Mouse (Mus musculus) liver, adult 2 months (tissue): ENCODE results near the gene Dst. TPM values are rescaled to one million over a fixed set of nuclear protein-coding genes. Genes with fewer than 3 reads are reported as not detected.

Experiments
- DNase-seq: peaks from one replicate; pipeline ENCODE4 v3.0.0-alpha.2; 2011; ENCODE audit warnings: low read depth, low spot score; ENCODE audit errors: extremely low read depth
- H3K27ac ChIP-seq: fragments of 200-500 bp; replicated peaks from 2 replicates; pipeline ENCODE4 v1.5.1; 2012; ENCODE audit warnings: low read depth, mild to moderate bottlenecking, control low read depth, inconsistent platforms, low read length; ENCODE audit not compliant: insufficient read depth
- H3K27me3 ChIP-seq: fragments of 200-500 bp; 2 replicates; pipeline ENCODE4 v1.6.1; 2012; ENCODE audit warnings: mild to moderate bottlenecking, moderate library complexity, low read length, inconsistent platforms; ENCODE audit not compliant: control insufficient read depth, insufficient read depth
- H3K36me3 ChIP-seq: fragments of 200-500 bp; 2 replicates; pipeline ENCODE4 v1.6.1; 2012; ENCODE audit warnings: low read length, inconsistent platforms; ENCODE audit not compliant: control insufficient read depth, insufficient read depth
- H3K4me1 ChIP-seq: fragments of 200-500 bp; 2 replicates; pipeline ENCODE4 v1.6.1; 2011; ENCODE audit warnings: low read length; ENCODE audit not compliant: control insufficient read depth, insufficient read depth
- H3K4me3 ChIP-seq: fragments of 200-500 bp; 2 replicates; pipeline ENCODE4 v1.5.1; 2011; ENCODE audit warnings: low read depth, mild to moderate bottlenecking, control low read depth, low read length, moderate library complexity; ENCODE audit not compliant: insufficient read depth
- H3K79me2 ChIP-seq: fragments of 200-500 bp; 2 replicates; pipeline ENCODE4 v1.6.1; 2012; ENCODE audit warnings: inconsistent platforms, mild to moderate bottlenecking, low read length, moderate library complexity; ENCODE audit not compliant: control insufficient read depth, insufficient read depth
- H3K9ac ChIP-seq: fragments of 200-500 bp; 2 replicates; pipeline ENCODE4 v1.6.1; 2012; ENCODE audit warnings: low read depth, mild to moderate bottlenecking, control low read depth, inconsistent platforms, low read length
- CTCF ChIP-seq: fragments of 200-500 bp; IDR thresholded peaks from 2 replicates; pipeline ENCODE4 v1.5.1; 2011; ENCODE audit warnings: low read depth, low read length, control low read depth
- POLR2A ChIP-seq: fragments of 200-500 bp; IDR thresholded peaks from 2 replicates; pipeline ENCODE4 v1.6.1; 2011; ENCODE audit warnings: low read length, control low read depth; ENCODE audit not compliant: insufficient read depth; ENCODE audit errors: extremely low read depth
- WGBS: fragments of 180-500 bp; shearing (Covaris S2); methylation state at CpG from one replicate; pipeline ENCODE4 v1.1.7; 2018; 5-methylcytosine and 5-hydroxymethylcytosine counted together
- polyA plus RNA-seq: library from polyadenylated mRNA; depleted of rRNA; stranded (reverse); fragments of >200 nt; gene quantifications from 2 replicates; pipeline ENCODE4 v1.2.3, GENCODE M21; 2012
- total RNA-seq: library from RNA; depleted of rRNA; stranded (reverse); fragments of >200 nt; gene quantifications from 2 replicates; pipeline ENCODE4 v1.2.3, GENCODE M21; 2014

The Dst gene
- total and polyA plus RNA-seq, 2 experiments, result 10.5 to 53.6 TPM

GRCm38 (mm10) chr1:34132875-34133274 lies 224.8 kb downstream of the Dst start:
- H3K27ac ChIP-seq, result no peak overlapping the region
- WGBS, result 90% methylated on average over 16 of the region's 16 CpGs
- H3K4me3 ChIP-seq, result no peak overlapping the region
- no peak for TF ChIP-seq CTCF
- no peak for TF ChIP-seq POLR2A
- H3K27me3 ChIP-seq, result no peaks in the 10 kb centered on the region
- H3K79me2 ChIP-seq, result 0 out of 2 replicates have a peak, but pooled peaks cover 6% of the 10 kb centered on the region
- peaks cover 5% of the 10 kb centered on the region; the same call in 1 of the 2 replicates for H3K4me1 ChIP-seq
- no peak for DNase-seq
- no peaks in the 10 kb centered on the region for H3K36me3 ChIP-seq
- H3K9ac ChIP-seq, result no peak overlapping the region

DNA sequence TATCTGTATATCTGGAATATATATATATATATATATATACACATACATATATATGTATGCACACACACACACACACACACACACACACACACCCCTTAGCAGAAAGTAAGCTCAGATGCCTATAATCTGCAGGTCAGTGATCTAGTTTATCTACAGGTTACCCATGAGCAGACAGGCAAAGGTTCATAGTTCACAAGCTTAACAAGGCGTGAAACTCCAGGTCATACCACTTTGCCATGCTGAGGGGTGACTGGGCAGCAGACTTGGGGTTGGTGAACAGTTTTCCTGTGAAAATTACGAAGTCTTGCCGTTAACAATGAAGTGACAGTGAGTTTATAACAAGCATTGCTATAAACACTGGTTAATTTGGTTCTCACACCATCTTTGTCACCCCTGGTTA lies 227.5 kb downstream of the Dst start:
- H3K4me1 ChIP-seq, result peaks cover 5% of the 10 kb centered on the region; the same call in 1 of the 2 replicates
- no peaks in the 10 kb centered on the region for H3K27me3 ChIP-seq
- 72% methylated on average over 3 of the region's 3 CpGs for WGBS
- H3K9ac ChIP-seq, result no peak overlapping the region
- no peaks in the 10 kb centered on the region for H3K36me3 ChIP-seq
- H3K4me3 ChIP-seq, result no peak overlapping the region
- TF ChIP-seq CTCF, result no peak
- TF ChIP-seq POLR2A, result no peak
- 0 out of 2 replicates have a peak, but pooled peaks cover 4% of the 10 kb centered on the region for H3K79me2 ChIP-seq
- peak; percentile 50 for DNase-seq
- no peak overlapping the region for H3K27ac ChIP-seq

DNA sequence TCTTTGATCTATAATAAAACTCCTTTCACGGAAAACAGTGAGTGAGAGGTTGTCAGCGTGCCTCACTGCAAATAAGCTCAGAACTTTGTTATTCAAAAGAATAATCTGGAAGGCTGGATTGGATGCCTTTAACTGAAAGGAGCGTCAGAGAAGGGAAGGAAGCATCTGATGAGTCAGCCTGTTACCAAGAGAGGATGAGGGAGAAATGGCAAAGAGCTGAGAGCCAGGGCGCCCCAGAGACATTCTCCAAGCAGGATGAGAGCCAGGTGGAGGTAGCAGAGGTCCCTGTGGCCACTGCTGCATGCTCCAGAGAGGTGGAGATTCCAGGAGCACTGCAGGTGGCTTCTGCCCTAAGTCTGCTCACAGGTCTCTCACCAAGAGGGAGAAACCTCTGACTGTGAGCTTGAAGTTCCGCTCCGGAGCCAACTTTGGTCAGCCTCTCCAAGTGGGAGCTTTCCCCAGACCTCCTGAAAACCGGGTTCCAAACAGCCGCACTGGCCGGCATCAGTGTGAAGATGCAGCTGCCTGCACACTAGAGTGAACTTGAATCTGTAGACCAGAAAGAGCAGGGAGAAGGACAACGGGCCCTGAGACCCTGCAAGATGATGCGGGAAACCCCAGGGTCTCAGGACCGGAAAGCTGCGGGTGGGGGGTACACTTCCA lies 231.3 kb downstream of the Dst start:
- Histone ChIP-seq H3K27ac (no peak overlapping the region), H3K4me3 (no peak overlapping the region), H3K27me3 (no peaks in the 10 kb centered on the region), H3K36me3 (no peaks in the 10 kb centered on the region), H3K79me2 (peaks cover 3% of the 10 kb centered on the region; the same call in 1 of the 2 replicates), H3K4me1 (peaks cover 5% of the 10 kb centered on the region; the same call in 1 of the 2 replicates), H3K9ac (no peak overlapping the region)
- WGBS, result 85% methylated on average over 13 of the region's 13 CpGs
- TF ChIP-seq CTCF (no peak), POLR2A (no peak)
- DNase-seq, result no peak

GRCm38 (mm10) chr1:34139871-34140471 lies 231.9 kb downstream of the Dst start:
- H3K36me3 ChIP-seq, result no peaks in the 10 kb centered on the region
- no peak overlapping the region for H3K27ac ChIP-seq
- no peak for DNase-seq
- no peaks in the 10 kb centered on the region for H3K27me3 ChIP-seq
- H3K4me3 ChIP-seq, result no peak overlapping the region
- no peak overlapping the region for H3K9ac ChIP-seq
- 88% methylated on average over 6 of the region's 6 CpGs for WGBS
- peaks cover 3% of the 10 kb centered on the region for H3K79me2 ChIP-seq
- TF ChIP-seq POLR2A, result no peak
- TF ChIP-seq CTCF, result no peak
- peaks cover 4% of the 10 kb centered on the region; the same call in 1 of the 2 replicates for H3K4me1 ChIP-seq

DNA sequence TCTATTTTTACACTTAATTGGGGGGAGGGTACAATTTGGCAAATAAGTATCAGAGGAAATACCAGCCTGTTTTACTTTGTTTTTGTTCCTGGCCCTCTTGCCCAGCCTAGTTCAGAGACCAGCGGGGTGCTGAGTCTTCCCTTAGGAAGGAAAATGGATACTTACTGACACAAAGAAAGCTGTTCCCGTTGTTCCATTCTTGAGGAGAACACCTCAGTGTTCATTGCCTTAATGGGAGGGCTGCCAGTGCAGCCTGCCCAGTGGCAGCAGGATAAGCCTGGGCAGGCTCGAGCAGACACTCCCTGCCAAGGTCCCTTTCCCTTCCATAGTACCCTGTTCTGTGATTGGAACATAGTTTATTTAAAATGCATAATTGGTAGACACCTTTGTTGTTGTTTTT lies 232.7 kb downstream of the Dst start:
- Histone ChIP-seq H3K27me3 (no peaks in the 10 kb centered on the region), H3K79me2 (peaks cover 3% of the 10 kb centered on the region), H3K9ac (no peak overlapping the region), H3K27ac (no peak overlapping the region), H3K4me3 (no peak overlapping the region), H3K4me1 (no peaks in the 10 kb centered on the region), H3K36me3 (no peaks in the 10 kb centered on the region)
- TF ChIP-seq POLR2A, result no peak
- no peak for TF ChIP-seq CTCF
- 54% methylated on average over 3 of the region's 3 CpGs for WGBS
- no peak for DNase-seq

GRCm38 (mm10) chr1:34142951-34143580 lies 235.0 kb downstream of the Dst start:
- no peak overlapping the region for H3K27ac ChIP-seq
- H3K4me1 ChIP-seq, result no peaks in the 10 kb centered on the region
- peaks cover 3% of the 10 kb centered on the region for H3K79me2 ChIP-seq
- no peak for DNase-seq
- no peak overlapping the region for H3K4me3 ChIP-seq
- TF ChIP-seq CTCF (no peak), POLR2A (no peak)
- H3K27me3 ChIP-seq, result no peaks in the 10 kb centered on the region
- H3K9ac ChIP-seq, result no peak overlapping the region
- H3K36me3 ChIP-seq, result no peaks in the 10 kb centered on the region
- 77% methylated on average over 9 of the region's 9 CpGs for WGBS
